Mouse (Mus musculus): ENCODE measurements around the gene Rab40c. TPM values are rescaled to one million over a fixed set of nuclear protein-coding genes. Genes with fewer than 3 reads are reported as not detected.
A peak's percentile ranks its signal among the peaks of the same experiment; 100 is the strongest.
"Not testable (repeated sequence)": the region's sequence is repeated elsewhere in the genome, so short reads cannot be mapped to it uniquely, and the experiment has no call there.

The Rab40c gene
- polyA plus RNA-seq, 1 experiment from 2014 or later, result 20.0 TPM

DNA sequence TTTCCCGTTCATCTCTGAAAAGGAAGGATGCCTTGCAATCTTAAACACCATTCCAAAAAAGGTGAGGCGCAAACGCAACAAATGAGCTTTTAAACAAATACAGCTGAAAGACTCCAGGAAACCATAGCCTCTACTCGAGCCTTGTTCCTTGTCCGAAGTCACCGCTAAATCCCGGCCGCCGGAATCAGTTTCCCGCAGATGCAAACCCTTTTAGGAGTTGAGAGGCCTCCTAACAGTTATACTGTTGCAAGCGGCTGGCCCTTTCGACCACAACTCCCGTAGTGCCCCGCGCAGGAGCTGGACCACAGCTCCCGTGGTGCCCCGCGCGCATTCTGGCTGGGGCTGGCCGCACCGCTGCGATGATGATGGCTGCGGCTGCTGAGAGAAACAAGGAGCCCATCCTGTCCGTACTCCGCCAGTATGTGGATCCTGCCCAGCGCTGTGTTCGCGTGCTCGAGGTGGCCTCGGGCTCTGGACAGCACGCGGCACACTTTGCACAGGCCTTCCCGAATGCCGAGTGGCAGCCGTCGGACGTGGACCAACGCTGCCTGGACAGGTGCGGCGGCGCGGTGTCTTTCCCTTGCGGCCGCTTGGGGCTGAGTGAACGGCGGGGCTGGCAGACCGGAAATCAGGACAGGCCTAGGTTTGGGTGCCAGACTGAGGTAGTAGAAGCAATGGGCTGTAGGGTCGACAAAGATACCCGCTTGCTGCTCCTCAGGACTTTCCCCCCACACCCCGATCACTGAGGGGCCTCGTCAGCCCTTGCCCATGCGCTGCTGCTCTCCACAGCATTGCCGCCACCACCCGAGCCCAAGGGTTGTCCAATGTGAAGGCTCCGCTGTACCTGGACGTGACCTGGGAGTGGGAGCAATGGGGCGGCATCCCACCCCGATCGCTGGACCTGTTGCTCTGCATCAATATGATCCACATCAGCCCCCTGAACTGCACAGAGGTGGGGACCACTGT lies 44.1 kb downstream of the Rab40c start:
- DNase-seq (ENCODE audit: low spot score), result peak; percentile 84

DNA sequence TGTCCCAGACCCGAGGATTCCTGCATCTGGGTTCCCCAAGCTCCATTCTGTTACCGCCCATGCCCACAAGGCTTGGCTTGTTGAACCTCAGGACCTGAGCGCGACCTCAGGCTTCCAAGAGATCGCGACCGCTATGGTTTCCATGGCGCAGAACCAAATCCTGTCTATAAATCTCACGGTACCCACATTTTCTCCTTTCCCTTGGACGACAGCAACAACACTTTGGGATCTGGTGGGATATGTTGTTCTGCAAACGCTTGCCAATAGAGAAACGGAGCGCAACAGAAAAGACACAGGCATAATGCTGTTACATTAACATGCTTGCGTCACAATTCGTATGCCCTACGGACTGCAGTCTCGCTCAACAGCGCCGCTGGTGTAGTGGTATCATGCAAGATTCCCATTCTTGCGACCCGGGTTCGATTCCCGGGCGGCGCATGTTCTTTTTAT lies 44.8 kb downstream of the Rab40c start, which contains the start of gene Mettl26:
Gene Mettl26, plus strand, starts transcription at position 354 of the 450 bp plus-strand sequence.
- peak; percentile 94 for DNase-seq (ENCODE audit: low spot score)

DNA sequence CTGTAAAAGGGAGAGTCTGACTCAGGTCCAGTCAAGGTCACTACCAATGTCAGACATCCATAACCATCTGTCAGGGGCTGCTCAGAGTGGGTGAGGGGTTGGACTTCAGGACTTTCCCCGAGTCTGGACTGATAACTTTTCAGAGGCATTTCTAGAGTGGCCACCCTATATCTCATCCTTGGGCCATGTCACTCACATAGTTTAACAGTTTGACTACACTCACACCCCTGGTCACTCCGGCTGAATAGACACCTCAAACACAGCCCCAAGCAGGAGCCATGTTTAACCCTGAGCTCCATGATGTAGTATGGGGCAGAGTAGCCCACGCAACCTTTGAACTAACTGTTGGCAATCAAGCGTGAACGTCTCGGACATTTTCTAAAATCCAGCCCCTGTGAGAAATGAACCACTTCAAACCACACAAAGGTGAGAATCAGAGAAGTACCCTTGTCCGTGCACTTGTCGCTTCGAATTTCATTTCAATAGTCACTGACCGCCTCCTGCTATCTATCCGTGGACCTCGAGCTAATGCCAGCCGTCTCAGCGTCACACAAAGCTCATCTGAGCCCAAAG lies 45.3 kb downstream of the Rab40c start:
- no peak for DNase-seq (ENCODE audit: low spot score)

DNA sequence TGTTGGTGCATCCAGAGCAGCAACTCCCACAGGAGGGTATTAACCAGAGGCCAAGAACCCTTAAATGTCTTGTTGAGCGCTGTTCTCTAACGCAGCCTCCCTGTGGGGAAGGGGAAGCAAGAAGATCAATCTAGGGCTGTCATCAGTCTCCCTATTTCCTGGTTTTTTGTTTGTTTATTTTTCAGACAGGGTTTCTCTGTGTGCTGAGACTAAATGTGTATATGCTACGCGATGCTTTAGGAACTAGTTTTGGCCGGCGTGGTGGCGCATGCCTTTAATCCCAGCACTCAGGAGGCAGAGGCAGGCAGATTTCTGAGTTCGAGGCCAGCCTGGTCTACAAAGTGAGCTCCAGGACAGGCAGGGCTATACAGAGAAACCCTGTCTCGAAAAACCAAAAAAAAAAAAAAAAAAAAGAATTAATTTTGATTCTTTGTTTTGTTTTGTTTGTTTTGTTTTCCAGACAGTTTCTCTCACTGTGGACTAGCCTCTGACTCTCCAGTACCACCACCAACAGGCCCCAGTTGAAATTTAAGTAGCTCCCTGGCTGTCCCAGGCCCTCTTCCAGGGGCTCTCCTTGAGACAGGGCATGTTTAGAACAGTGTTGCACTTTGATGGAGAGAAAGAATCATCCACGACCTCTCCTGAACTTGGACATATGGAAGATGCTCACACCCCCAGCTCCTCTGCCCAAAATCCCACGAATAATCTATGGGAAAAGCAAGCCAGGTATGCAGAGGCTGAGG lies 46.0 kb downstream of the Rab40c start:
- no peak for DNase-seq (ENCODE audit: low spot score)

DNA sequence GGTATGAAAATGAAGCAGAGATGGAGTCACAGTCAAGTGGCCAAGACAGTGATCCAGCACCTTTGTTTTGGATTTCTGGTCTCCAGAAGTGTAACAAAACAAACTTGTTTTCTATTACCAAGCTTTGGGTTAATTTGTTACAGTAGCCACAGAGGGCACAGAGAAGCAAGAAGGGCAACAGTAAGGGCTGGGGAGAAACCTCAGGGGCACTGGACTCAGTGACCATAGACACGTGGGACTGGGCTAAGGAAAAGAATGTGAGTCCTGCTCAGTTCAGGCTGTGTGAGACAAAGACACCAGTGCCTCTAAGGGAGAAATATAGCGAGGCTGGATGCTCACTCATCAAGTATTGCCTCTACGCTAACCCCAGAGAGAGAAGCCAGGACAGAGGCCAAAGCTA lies 46.9 kb downstream of the Rab40c start:
- no peak for DNase-seq (ENCODE audit: low spot score)

DNA sequence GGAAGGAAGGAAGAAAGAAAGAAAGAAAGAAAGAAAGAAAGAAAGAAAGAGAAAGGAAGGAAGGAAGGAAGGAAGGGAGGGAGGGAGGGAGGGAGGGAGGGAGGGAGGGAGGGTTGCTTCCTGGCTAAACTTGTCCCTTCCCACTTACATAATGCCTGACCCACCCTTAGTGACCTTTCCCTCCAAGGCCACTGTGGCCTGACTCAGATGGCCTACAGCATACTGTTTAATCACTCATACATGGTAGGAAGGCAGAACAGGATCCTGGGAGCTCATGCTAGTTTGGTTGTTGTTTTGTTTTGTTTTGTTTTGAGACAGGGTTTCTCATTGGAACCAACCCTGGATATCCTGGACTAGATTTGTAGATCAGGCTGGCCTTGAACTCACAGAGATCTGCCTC lies 48.0 kb downstream of the Rab40c start:
- not testable (repeated sequence) for DNase-seq (ENCODE audit: low spot score)

DNA sequence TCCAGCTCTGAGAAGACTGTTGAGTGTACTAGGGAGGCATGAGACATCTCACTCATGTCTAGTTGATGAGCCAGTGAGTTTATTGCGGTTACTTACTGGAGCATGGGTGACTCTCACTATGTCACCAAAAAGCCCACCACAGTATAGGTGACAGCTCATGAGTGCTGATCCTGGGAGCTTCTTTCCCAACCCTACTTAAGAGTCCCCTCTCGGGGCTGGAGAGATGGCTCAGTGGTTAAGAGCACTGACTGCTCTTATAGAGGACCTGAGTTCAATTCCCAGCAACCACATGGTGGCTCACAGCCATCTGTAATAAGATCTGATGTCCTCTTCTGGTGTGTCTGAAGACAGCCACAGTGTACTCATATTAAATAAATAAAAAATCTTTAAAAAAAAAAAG lies 49.6 kb downstream of the Rab40c start:
- DNase-seq (ENCODE audit: low spot score), result no peak

DNA sequence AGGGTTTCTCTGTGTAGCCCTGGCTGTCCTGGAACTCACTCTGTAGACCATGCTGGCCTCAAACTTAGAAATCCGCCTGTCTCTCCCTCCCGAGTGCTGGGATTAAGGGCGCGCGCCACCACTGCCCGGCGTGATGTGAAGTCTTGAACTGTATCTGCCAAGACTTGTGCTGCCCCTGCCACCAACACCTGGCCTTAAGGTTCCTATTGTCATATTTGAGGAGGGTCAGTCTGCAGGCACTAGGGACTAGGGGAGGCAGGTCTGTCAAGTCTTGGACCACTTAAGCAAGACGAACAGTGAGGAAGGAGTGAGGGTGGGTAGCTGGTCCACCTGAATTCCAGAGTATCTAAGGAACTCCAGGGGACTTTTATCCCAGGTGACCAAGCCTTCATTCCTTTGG lies 50.0 kb downstream of the Rab40c start:
- no peak for DNase-seq (ENCODE audit: low spot score)

DNA sequence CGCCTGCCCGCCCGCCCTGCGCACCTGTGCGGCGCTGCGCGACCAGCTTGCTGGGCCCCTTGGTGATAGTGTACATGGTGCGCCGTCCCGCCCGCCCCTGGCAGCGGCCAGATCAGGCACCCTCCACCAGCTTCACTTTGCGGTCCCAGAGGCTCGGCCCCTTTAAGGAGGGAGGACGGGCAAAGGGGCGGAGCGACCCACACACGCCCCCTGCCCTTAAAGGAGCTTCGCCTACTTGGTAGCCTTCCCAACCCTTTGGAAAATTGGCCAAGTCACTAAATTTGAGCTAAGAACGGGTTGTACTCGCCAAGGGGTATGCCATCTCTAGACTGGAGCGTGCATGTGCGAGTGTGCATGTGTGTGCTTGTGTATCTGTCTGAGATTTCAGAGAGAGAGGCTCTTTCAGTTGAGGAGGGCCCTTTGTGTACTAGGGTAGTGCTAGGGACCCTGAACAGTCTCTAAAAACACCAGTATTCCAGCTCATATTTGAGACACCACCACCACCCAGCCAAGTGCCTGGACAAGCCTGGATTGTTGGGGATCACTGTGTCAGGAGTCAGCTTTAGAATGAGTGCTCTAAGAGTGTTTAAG lies 50.8 kb downstream of the Rab40c start, which contains the start of gene Mcrip2:
Gene Mcrip2, minus strand, starts transcription at position 164 of the 591 bp plus-strand sequence.
- peak; percentile 69 for DNase-seq (ENCODE audit: low spot score)

DNA sequence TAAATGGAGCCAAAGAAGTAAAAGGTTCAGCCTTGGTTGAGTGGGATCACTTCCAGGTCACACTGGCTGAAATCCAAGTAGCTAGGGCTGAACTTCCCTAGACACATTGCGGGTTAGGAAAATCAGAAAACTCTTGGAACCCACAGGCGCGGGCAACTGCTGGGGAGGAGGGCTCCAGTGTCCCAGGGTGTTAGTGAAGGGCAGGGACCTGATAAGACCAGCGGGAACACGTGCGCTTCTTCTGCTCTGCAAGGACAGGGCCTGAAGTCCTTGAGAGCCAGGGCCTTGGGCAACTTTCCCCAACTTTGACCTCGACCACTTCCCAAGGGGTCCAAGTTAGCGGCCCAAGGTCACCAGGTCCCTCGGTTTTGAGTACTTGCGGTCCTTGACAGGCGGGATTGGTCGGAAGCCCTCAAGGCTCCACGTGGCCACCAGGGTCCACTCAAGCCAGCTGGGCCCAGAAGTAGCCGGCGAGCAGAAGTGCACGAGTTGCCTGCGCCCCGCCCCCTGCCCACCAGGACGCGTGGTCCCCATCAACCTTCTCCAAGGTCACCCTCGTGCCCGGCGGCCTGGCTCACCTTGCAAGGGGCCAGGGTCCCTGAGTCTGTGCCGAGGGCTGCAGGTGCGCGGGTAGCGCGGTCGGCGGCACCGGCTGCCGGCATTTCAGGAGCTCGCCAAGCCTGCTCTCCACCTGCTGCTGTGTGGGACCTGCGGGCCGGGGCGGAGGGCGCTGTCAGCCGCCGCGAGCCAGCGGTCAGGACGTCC lies 51.5 kb downstream of the Rab40c start:
- no peak for DNase-seq (ENCODE audit: low spot score)

DNA sequence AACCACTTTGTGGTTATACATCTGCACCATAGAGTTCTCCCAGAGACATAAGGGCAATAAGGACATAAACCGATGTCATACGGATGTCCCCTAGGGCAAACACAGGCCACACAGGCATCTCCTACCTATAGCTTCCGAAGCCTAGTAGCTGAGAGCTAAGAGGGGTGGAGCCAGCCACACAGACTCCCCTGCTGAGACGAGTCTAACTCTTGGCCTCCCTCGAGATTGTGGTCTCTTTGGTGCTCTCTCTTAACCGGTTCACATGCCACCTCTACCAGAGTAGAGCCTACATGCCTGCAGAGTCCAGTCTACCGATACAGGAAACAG lies 52.1 kb downstream of the Rab40c start:
- DNase-seq (ENCODE audit: low spot score), result peak; percentile 53

DNA sequence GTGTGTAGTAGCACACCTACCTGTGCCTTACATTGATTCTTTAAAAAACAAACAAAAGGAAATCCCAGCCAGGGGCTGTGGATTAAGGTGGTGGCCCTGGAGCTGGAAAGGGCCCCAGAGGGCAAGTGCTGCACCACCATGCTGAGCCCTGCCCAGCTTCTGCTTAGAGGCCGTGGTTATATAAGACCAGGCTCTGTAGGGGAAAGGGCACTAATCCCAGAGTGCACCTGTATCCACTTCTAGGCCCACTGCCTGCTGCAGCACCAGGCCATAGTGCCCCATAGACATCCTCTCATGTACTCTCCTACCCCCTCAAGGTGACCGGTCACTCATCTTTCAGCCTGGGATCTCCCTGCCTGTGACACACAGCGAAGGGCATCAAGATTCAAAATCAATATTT lies 53.4 kb downstream of the Rab40c start:
- DNase-seq (ENCODE audit: low spot score), result no peak

DNA sequence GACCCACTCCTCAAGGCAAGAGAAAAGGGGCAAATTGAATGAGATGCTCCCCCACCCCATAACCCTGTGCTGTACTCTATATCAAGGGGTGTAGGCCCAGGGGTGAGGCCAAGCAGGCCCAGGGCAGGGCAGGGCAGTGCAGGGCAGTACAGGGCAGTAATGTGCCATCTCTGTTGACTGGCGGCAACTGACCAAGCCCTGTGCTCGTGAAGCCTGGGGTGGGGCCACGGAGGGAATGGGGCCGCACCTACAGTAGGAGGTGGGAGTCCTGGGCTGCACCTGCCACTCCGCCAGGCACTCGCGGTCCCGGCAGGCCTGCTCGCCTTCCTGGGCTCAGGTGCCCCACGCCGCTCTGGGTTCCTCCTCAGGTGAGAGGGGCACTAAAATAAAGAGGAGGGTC lies 54.2 kb downstream of the Rab40c start:
- DNase-seq (ENCODE audit: low spot score), result no peak

DNA sequence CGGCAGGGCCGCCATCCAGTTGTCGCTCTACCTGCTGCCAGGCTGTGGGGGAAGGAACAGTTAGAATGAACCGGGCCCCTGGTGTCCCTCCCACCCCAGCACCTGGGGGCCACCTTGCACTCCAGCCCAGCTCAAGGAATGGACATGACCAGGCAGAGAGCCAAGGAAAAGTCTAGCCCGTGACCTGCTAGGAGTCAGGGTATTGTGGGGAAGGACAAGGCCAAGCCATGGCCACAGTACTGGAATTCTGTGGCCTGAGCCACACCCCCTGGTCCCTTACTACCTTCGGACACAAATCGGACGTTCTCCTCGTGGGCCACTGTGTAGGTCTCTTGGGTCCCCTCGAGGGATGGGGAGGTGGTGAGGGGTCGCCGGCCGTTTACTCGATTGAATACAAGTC lies 55.2 kb downstream of the Rab40c start:
- DNase-seq (ENCODE audit: low spot score), result no peak

DNA sequence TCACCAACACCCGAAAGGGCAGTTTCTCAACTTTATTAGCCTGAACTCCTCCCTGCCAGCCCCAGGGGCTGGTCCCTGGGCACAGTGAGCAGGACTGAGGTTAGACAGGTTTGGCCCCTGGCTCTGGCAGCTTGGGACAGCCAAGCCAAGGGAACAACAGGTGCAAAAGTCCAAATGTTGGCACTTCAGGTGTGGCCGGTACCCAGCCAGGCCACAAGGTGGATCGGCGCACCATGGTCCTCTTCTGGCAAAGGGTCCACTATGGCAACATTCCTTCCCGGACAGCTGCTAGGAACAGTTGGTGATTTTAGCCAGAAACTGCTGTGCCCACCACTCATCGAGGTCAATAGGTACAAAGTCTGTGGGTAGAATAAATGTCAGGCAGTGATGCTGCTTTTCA lies 55.8 kb downstream of the Rab40c start:
- no peak for DNase-seq (ENCODE audit: low spot score)

DNA sequence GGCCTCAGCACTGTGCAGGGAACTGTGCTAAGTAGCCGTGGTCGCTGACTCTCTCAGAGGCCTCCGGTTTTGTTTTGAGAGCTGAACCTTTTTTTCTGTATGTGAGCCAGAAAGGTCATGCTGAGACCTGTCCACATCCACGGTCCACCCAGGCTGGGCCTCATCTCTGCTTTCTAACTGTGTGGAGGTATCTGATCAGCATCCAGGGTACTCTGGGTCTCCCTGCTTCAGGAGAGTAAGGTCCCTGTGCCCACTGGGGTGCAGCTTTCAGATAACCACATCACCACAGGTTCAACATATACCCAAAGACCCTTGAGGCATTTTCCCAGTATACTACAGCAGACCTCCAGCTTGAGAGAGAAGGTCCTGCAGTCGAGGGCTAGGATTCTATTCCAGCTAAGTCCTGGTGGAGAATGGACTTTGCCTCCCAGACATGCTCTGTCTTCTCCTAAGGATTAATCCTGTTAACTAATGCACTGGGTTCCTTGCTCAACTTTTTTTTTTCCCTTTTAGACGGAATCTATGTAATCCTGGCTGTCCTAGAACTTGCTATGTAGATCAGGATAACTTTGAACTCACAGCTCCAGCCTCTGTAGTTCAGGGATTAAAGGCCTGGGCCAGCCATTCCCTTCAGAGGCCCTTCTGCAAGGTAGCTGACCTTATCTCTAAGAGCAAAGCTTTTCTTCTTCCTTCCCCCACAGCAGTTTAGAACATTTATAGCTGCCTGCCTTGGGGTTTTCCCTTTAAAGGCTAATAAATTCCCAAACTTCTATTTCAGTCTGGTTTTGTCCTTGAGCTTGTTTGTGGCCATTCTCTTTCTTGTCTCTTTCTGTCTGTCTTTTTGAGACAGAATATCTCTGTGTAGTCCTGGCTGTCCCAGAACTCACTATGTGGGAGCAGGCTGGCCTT lies 57.6 kb downstream of the Rab40c start:
- DNase-seq (ENCODE audit: low spot score), result no peak

DNA sequence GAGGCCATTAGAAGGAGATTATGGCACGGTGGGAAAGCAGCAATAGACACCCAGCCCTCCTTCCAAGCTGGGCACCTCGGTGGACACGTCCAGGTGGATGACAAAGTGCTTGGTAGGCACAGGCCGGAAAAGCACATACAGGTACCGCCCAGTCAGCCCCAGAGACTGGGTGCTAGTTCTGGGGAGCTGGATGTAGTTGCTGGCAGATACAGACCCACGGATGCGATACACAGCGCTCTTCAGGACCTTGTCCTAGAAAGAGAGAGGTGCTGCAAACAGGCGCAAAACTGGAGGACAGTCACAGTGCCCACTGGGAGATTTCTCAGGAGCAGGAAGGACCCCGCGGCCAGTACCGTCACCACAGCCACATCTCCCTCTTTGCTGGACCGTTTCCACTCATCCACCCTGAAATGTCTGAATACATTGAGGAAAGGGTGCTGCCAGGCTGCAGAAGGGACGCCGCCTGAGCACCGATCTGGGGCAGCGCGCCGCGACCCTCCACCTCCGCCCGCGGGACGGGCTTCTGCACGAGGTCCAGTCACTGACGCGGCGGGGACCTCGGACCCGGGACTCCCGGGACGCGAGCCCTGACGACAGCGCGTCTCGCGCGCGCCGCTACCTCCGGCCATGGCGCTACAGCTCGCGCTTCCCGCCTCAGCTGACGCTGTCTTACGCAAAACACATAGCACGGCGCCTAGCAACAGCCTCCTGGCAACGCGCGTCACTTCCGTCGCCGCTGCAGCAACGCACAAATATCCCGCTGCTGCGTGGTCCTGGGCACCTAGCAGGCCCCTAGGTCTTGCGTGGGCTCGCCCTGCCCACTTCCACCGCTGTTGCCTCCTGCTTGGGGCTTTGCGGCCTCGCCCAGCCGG lies 58.5 kb downstream of the Rab40c start, which contains the start of gene Wdr90:
Gene Wdr90, minus strand, starts transcription at position 670 of the 872 bp plus-strand sequence.
- peak; percentile 95 for DNase-seq (ENCODE audit: low spot score)

DNA sequence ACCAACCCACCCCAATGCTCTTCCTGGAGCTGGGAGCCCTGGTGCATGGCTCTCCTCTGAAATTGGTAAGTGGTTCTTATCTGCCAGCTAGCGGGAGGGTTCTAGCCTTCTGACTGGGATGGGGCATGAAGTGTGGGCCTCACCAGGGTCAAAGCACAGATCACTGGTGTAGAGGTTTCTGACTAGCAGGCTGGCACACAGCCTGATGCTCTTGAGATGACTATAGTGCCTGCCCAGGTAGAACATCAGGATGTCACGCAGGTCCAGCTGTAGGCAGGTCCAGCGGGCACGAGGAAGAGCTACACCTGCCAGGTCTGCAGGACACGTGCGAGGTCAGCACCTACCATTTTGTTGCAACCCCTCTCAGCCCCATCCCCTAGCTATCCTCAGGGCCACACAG lies 59.3 kb downstream of the Rab40c start:
- DNase-seq (ENCODE audit: low spot score), result no peak
